8 mouse cellular contexts compared by ENCODE assay signal in genomic region chr17:5769776-5770175, GRCm38 (mm10).
DNase-seq lines count a peak whose midpoint lies in the region; ATAC-seq lines count a peak whose summit lies in the region.

No protein-coding gene starts in this region.

- peak overlapping the region; percentile 66; the same call in 1 of the 2 replicates for H3K9ac ChIP-seq in heart, embryonic 16.5 days (ENCODE audit: low read length)
- H3K9ac ChIP-seq in midbrain, embryonic 14.5 days (replicated peaks; ENCODE audit: low read length): no peak overlapping the region; the same call in 1 of the 2 replicates

- peaks cover 12% of the 10 kb centered on the region for H3K4me1 ChIP-seq in heart, embryonic 16.5 days (ENCODE audit: control insufficient read depth, insufficient read depth, low read length)
- H3K4me1 ChIP-seq in midbrain, embryonic 14.5 days (ENCODE audit: control insufficient read depth, insufficient read depth, low read length): peaks cover 4% of the 10 kb centered on the region; the same call in 1 of the 2 replicates

- DNase-seq in cerebellum, adult 9-10 months: peak; percentile 24
- DNase-seq in cerebellum, adult 9-11 months: no peak
- DNase-seq in adrenal gland, postnatal 25 days: peak; percentile 71
- peak; percentile 65 to 73 for DNase-seq in kidney, postnatal 4 days
- peak; percentile 52 for DNase-seq in midbrain, embryonic 14.5 days
- no peak for DNase-seq in embryo, embryonic 10.5 days (ENCODE audit: low spot score)
- no peak for DNase-seq in left cerebral cortex, postnatal 25 days (ENCODE audit: low spot score in 2 of 2)

- H3K27ac ChIP-seq in heart, embryonic 16.5 days (ENCODE audit: low read length): peak overlapping the region; percentile 84
- peak overlapping the region; percentile 41; the same call in 1 of the 2 replicates for H3K27ac ChIP-seq in midbrain, embryonic 14.5 days (replicated peaks; ENCODE audit: low read depth, low read length)

- H3K9me3 ChIP-seq in heart, embryonic 16.5 days (replicated peaks; ENCODE audit: control insufficient read depth, low read length): 0 out of 2 replicates have a peak, but pooled peaks cover 1% of the 10 kb centered on the region
- no peaks in the 10 kb centered on the region for H3K9me3 ChIP-seq in midbrain, embryonic 14.5 days (ENCODE audit: control insufficient read depth, low read length)

- intact Hi-C loops in left cerebral cortex, postnatal 25 days (cut with DNase I): no loop called here

- H3K4me2 ChIP-seq in heart, embryonic 16.5 days (ENCODE audit: low read depth, low read length): peak overlapping the region; percentile 75
- H3K4me2 ChIP-seq in midbrain, embryonic 14.5 days (ENCODE audit: low read length): peak overlapping the region; percentile 53

- ATAC-seq in heart, embryonic 16.5 days (replicated peaks; ENCODE audit: extremely low read depth, insufficient read depth, low FRiP score): no peak
- ATAC-seq in midbrain, embryonic 14.5 days (ENCODE audit: low FRiP score, low TSS enrichment): no peak

- H3K4me3 ChIP-seq in heart, embryonic 16.5 days (ENCODE audit: low read length): peak overlapping the region; percentile 54
- peak overlapping the region; percentile 15; the same call in 1 of the 2 replicates for H3K4me3 ChIP-seq in midbrain, embryonic 14.5 days (replicated peaks; ENCODE audit: low read depth, low read length)

- no peaks in the 10 kb centered on the region for H3K27me3 ChIP-seq in heart, embryonic 16.5 days (ENCODE audit: control insufficient read depth, insufficient read depth, low read length)
- H3K27me3 ChIP-seq in midbrain, embryonic 14.5 days (ENCODE audit: control insufficient read depth, insufficient read depth, low read length): no peaks in the 10 kb centered on the region

- WGBS in heart, embryonic 16.5 days: 30% methylated on average over 7 of the region's 7 CpGs
- WGBS in midbrain, embryonic 14.5 days: 51% methylated on average over 7 of the region's 7 CpGs

- H3K36me3 ChIP-seq in heart, embryonic 16.5 days (ENCODE audit: control insufficient read depth, insufficient read depth): no peaks in the 10 kb centered on the region
- H3K36me3 ChIP-seq in midbrain, embryonic 14.5 days (ENCODE audit: control insufficient read depth, insufficient read depth, low read length): no peaks in the 10 kb centered on the region

Comparison
In these comparisons a context has a peak if more than half of its experiments do, and no peak if none do; other contexts are left out.
1. DNase-seq: peak in cerebellum, adult 9-10 months (single experiment), adrenal gland, postnatal 25 days (single experiment), kidney, postnatal 4 days (2 of 2) and midbrain, embryonic 14.5 days (single experiment); none in cerebellum, adult 9-11 months (single experiment), embryo, embryonic 10.5 days (single experiment) and left cerebral cortex, postnatal 25 days (0 of 2).